Mouse (Mus musculus): Measurements from ENCODE around the gene Tex26.

Tex26 gene

GRCm38 (mm10) chr5:149439531-149440179 is at the start of gene Tex26:
Gene Tex26, plus strand, starts transcription at chr5:149439660.
- DNase-seq: peak; percentile 67

GRCm38 (mm10) chr5:149391574-149392375 is 47.7 kb upstream of the Tex26 start:
- no peak for DNase-seq

- DNase-seq: no peak
Measured at GRCm38 (mm10) chr5:149392420-149392988, 47.0 kb upstream of the Tex26 start.

GRCm38 (mm10) chr5:149401446-149401975 is 37.9 kb upstream of the Tex26 start:
- DNase-seq: no peak

- no peak for DNase-seq
Measured at GRCm38 (mm10) chr5:149402029-149402428, 37.4 kb upstream of the Tex26 start.

GRCm38 (mm10) chr5:149403386-149403785 is 36.1 kb upstream of the Tex26 start:
- no peak for DNase-seq

GRCm38 (mm10) chr5:149404710-149405109 is 34.8 kb upstream of the Tex26 start:
- no peak for DNase-seq

GRCm38 (mm10) chr5:149406791-149407276 is 32.6 kb upstream of the Tex26 start:
- DNase-seq: no peak

- no peak for DNase-seq
Measured at GRCm38 (mm10) chr5:149409502-149409901, 30.0 kb upstream of the Tex26 start.

- peak; percentile 77 for DNase-seq
Measured at GRCm38 (mm10) chr5:149411509-149412193, 27.8 kb upstream of the Tex26 start, which contains the start of gene Medag. Gene Medag, plus strand, starts transcription at chr5:149411749.

- DNase-seq: no peak
Measured at GRCm38 (mm10) chr5:149412194-149412575, 27.3 kb upstream of the Tex26 start.

- DNase-seq: peak; percentile 21
Measured at GRCm38 (mm10) chr5:149412671-149413070, 26.8 kb upstream of the Tex26 start.

GRCm38 (mm10) chr5:149414369-149415167 is 24.9 kb upstream of the Tex26 start:
- no peak for DNase-seq

GRCm38 (mm10) chr5:149417381-149417780 is 22.1 kb upstream of the Tex26 start:
- no peak for DNase-seq

- no peak for DNase-seq
Measured at GRCm38 (mm10) chr5:149426525-149426924, 12.9 kb upstream of the Tex26 start.

- no peak for DNase-seq
Measured at GRCm38 (mm10) chr5:149427277-149428060, 12.0 kb upstream of the Tex26 start.

GRCm38 (mm10) chr5:149428347-149428746 is 11.1 kb upstream of the Tex26 start:
- no peak for DNase-seq

- DNase-seq: peak; percentile 77
Measured at GRCm38 (mm10) chr5:149428810-149429255, 10.6 kb upstream of the Tex26 start.

- DNase-seq: no peak
Measured at GRCm38 (mm10) chr5:149429541-149429940, 9.9 kb upstream of the Tex26 start.

GRCm38 (mm10) chr5:149430943-149431342 is 8.5 kb upstream of the Tex26 start:
- no peak for DNase-seq

- DNase-seq: no peak
Measured at GRCm38 (mm10) chr5:149433618-149434017, 5.8 kb upstream of the Tex26 start.

All from cerebellum, adult 11-12 months (tissue).